Mouse (Mus musculus) spleen, postnatal 0 days (tissue): ENCODE results near the gene Ubap1l. TPM values are rescaled to one million over a fixed set of nuclear protein-coding genes. Genes with fewer than 3 reads are reported as not detected.

Experiments
- polyA plus RNA-seq: library from polyadenylated mRNA; unstranded; fragments of >200 nt; fragmentation: Nextera tagmentation; extraction: Ambion mirVana; gene quantifications from 2 replicates; pipeline ENCODE4 v1.2.1, GENCODE M21; 2015

Gene Ubap1l
- 0.28 and 0.30 TPM in 2 replicates for polyA plus RNA-seq

DNA sequence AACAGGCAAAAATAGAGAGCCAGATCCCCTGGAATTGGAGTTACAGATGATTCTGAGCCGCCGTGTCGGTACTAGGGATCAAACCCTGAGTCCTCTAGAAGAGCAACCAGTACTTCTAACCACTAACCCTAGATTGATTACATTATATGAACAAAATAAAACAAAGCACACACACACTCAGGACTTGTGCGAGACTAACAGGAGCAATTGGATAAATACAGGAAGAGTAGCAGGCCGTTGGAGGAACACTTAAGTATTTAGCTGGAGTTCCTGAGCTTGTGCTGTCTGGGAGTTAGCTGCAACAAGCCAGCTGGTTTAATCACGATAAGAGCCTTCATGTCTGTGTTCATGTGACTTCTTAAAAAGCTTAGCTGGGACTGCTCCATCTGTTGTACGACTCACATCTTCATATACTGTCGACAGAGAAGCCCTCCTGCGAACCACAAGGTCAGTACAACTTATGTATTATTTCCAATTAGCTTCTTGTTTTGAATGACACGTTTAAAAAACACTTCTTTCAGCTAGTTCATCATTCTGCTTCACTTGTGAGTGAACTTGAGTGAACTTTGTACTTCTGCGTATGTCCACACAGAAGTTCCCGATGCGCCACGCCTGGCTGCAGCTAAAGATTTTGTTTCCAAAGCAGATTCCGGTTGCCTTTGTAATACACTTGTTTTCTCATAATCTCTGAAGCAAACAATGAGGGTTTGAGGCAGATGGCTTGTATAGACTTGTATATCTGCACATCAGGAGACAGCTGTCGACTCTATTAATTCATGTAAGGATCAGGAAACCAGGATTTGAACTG, at the start of gene Ubap1l:
Ubap1l (plus strand) TSS at position 401 of the 808 bp plus-strand sequence.

DNA sequence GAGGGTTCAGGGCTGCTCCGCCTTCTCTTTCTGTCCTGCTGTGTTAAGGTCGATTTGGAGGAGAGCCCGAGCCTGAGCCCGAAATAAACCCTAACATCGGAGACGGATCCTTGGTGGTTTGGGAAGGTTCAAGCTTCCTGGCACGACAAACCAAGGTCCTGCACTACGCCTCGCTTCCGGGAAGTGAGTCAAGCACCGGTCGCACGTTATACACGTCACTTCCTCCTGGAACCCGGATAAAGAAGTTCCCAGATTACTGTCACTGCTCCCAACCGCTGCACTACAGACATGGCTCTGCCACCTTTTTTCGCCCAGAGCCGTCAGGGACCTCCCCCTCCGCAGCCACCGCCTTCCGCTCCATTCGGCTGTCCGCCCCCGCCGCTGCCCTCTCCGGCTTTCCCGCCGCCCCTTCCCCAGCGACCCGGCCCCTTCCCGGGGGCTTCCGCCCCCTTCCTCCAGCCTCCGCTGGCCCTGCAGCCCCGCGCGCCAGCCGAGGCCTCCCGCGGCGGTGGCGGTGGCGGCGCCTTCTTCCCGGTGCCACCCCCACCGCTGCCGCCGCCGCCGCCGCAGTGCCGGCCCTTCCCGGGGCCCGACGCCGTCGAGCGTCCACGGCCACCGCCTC, 14.9 kb upstream of the Ubap1l start, which contains the start of gene Pdcd7:
Pdcd7 (plus strand) TSS at position 251 of the 622 bp plus-strand sequence.

DNA sequence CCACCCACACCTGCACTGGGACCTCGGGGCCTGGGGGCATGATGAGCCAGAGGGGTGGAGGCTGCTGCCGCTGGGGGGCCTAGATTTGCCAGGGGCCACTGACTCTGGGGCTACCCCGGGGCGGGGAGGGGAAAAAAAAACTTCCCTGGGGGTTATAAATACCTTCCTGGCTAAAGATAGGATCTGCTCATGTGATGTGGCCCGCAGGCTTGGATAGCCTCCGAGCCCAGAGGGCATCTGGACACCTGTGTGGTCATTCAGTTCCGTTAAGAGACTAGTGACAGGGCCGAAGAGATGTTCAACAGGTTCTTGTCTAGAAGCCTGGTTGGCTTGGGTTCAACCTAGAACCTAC, 30.7 kb downstream of the Ubap1l start, which contains the start of gene Kbtbd13:
Kbtbd13 (minus strand) TSS at position 40 of the 352 bp plus-strand sequence.

DNA sequence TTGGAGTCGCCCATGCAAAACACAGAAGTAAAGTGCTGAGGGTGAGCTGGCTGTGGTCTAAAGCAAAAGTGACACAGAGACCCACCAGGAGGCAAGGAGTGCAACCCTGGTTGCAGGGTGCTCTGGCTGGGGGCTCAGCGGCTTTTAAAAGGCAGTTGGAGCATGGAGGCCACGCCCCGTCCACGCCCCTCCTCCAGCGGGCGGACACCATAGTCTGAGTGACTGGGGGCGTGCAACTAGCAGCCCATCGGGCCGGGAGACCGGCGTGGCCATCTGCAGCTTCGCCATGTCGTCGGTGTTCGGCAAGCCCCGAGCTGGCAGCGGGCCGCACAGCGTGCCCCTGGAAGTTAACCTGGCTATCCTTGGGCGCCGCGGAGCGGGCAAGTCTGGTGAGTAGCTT, 37.4 kb downstream of the Ubap1l start, which contains the start of gene Rasl12:
Rasl12 (plus strand) TSS at position 228 of the 400 bp plus-strand sequence.

DNA sequence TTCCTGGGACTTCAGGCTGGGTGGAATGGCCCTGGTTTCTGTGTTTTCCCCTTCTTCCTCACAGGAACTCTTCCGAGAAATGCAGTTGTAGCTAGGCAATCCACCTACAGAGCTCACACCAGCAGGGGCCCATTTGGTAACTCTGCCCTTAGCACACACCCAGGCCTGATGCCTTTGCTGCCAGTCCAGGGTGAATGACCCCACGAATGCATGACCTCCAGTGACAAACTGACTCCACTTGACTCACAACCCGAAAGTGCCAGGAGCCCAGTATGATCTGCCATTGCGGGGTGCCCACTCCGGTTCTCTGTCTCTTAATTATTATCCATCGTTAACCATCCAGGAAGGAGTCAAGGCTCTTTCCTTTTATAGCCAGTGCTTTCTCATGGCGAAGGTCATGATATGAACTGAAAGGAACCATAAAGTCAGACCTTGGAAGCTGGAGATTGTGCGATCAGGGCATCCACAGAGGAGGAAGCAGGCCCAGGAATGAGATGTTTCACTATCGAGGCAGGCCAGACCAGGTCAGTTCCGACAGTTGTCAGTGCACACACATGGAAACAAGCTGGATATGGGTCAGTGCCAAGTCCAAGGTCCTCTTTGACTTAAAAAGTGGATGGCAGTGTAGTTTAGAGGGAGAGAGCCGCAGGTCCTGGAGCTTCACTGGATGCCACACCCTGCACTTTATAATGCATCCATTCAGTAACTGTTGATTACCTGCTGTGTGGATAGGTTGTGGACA, 62.1 kb downstream of the Ubap1l start, which contains the start of gene Slc51b:
Slc51b (minus strand) TSS at position 196 of the 742 bp plus-strand sequence.

Other genes starting within 250 kb of the Ubap1l start
- gene Igdcc3, start 219.9 kb upstream of the Ubap1l start, polyA plus RNA-seq, result 0.18 TPM in 1 of 2 replicates, not detected in the other
- 8.9 and 10.6 TPM in 2 replicates for gene Parp16, start 165.7 kb upstream of the Ubap1l start, polyA plus RNA-seq
- gene Cilp, start 95.9 kb upstream of the Ubap1l start, polyA plus RNA-seq, result 0.32 and 0.90 TPM in 2 replicates
- 29.9 and 31.9 TPM in 2 replicates for gene Clpx, start 66.8 kb upstream of the Ubap1l start, polyA plus RNA-seq
- gene Pdcd7, start 14.9 kb upstream of the Ubap1l start, polyA plus RNA-seq, result 7.1 and 8.2 TPM in 2 replicates
- gene Kbtbd13, start 30.6 kb downstream of the Ubap1l start, polyA plus RNA-seq, result 0.12 and 0.17 TPM in 2 replicates
- 1.7 and 2.4 TPM in 2 replicates for gene Rasl12, start 37.5 kb downstream of the Ubap1l start, polyA plus RNA-seq
- not detected in 2 replicates for gene Slc51b, start 61.9 kb downstream of the Ubap1l start, polyA plus RNA-seq
- 8.6 and 11.7 TPM in 2 replicates for gene Mtfmt, start 74.7 kb downstream of the Ubap1l start, polyA plus RNA-seq
- gene Spg21, start 99.9 kb downstream of the Ubap1l start, polyA plus RNA-seq, result 30.6 and 47.7 TPM in 2 replicates
- 0.19 TPM in 1 of 2 replicates, not detected in the other for gene Ankdd1a, start 159.2 kb downstream of the Ubap1l start, polyA plus RNA-seq
- 29.4 and 30.1 TPM in 2 replicates for gene Plekho2, start 219.0 kb downstream of the Ubap1l start, polyA plus RNA-seq
- 9.3 and 11.3 TPM in 2 replicates for gene Pif1, start 226.1 kb downstream of the Ubap1l start, polyA plus RNA-seq